Mouse (Mus musculus) c-Kit-positive CD71-negative TER-119-negative erythroid progenitor cells, embryonic 14.5 days (primary cell): ENCODE measurements around the gene Smu1.
"Not testable (repeated sequence)": the region's sequence is repeated elsewhere in the genome, so short reads cannot be mapped to it uniquely, and the experiment has no call there.

Source experiments
- DNase-seq: peaks from one replicate; pipeline ENCODE4 v3.0.0-alpha.2; 2013; ENCODE audit warnings: low read depth

Gene Smu1

DNA sequence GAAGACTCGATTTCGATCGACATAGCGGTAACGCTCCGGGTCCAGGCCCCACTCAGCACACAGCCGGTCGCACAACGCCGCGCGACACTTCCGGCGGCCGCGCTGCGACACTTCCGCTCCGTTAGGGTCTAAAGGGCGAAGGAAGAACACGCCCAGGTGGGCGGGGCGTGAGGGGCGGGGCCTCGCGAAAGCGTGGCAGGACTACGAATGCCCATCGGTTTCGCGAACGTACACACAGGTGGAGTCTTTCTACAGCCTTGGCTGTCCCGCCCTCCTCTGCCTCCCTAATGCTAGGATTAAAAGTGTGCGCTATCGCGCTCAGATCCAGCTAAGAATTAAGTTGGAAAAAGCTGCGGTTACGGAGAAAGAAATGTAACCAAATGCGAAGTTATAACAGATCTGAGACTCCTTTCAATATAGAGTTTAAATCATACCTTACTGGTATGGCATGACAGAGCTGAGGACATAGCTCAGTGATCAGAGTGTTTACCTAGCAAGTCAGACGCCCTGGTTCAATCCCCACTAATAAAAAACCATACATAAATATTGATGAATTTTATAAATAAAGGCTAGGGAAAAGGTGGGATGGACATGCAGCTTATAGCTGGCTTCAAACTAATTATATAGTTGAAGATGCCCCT, at the start of gene Smu1:
TSS of gene Smu1 (minus strand) at position 144 of the 641 bp plus-strand sequence.
- DNase-seq: peak; percentile 98

DNA sequence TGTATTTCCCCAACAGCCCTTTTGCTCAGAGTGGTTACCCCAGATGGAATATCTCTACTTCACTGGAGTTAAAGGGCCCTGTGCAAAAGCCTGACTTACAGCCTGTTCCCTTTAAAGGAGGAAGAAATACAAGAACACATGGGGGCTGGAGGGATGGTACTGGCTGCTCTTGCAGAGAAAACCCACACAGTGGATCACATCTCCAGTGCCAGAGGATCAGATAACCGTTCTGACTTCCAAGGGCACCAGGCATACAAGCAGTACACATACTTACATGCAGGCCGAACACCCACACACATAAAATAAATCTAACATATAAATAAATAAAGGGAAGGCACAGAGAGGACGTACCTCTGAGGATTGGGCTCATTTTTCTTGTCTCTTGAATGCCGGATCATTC, 49.7 kb upstream of the Smu1 start:
- no peak for DNase-seq

DNA sequence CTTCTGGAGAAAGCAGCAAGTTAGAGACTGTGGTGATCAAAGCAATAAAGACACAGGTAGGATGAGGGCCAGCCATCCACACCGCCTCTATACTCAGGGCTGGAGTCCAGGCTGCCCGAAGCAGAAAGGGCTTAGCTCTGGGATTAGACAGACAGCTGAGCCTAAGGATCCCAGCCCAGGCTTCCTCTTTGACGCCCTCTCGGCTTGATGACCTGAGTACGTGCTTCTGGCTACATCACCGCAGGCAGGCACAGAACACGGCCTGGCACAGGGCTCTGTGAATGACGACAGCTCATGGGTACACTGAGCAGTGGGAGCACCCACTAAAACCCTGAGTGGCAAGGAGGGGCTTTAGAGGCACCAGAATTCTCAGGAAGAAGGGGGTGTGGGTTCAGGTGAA, 47.7 kb upstream of the Smu1 start:
- DNase-seq: no peak

DNA sequence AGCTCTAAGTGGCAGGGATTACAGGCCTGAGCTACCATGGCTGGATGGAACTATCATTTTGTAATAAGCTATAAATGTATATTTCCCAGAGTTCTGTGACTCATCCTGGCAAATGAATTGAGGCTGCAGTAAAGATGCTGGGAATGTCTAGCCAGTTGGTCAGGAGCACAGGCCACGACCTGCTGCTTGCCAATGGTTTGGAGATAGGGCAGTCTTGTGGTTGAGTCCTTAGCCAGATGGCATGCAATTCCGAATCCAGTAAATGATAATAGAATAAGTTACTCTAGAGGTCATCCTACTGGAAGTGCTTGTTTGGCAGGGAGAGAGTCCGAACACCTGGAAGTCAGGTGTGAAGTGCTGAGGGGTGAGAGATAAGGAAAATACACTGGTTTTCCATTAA, 45.1 kb upstream of the Smu1 start:
- no peak for DNase-seq

DNA sequence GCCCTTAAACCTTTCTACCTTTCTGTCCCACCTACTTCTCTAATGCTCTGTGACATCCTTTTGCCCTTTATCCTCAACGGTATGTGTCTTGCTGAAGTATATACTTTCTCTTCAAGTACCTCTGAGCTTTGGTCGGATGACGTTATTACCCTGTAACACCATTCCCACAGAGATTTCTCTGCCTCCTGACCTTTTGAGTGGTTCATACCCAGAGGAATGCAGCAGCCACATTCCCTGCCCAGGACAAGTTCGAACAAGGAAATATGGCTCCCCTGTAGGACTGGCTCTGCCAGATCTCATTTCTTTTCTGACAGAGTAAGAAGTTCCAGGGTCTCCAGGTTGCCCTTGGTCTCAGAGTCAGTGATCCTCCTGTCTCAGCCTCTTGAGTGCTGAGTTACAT, 44.2 kb upstream of the Smu1 start:
- no peak for DNase-seq

DNA sequence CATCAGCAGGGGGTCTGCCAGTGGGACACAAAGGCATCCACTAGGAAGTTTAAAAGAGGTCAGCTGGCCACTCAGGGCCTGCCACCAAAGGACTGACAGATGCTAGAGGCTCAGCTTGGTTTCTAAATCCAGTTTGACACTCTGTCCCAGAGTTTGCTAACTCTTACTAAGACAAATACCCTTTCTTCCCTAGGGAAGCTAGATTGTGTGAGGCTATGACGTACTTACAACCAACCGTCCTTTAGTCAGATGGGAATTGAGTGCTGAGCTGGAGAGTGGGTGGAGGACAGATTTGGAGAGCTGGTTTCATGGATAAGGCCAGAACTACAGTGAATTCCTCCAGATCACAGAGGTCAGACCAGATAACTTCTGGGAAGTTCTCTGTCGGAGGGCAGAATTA, 43.1 kb upstream of the Smu1 start:
- no peak for DNase-seq

DNA sequence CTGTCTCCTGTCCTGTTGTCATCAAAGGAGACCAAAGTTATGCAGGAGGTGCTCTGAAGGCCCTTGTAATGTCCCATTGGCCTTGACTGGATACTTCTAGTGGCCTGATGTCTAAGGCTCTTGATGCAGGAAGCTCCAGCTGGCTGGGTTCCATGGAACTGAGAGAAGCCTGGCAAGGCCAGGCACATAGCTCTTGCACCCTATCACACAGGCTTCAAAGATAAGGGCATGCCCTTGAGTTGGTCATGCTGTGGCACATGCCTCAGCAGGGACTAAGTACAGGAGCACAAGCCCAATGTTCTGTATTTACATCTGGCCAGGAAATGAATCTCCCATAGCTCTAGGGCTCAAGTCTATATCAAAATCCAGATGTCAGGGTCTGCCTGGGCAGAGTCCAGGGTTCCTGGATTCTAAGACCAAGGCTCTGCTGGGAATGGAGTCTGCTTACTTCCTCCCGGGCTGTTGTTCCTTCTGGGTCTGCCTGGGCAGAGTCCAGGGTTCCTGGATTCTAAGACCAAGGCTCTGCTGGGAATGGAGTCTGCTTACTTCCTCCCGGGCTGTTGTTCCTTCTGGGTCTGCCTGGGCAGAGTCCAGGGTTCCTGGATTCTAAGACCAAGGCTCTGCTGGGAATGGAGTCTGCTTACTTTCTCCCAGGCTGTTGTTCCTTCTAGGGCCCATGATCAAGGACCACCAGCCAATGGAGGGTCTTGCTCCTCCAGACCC, 41.3 kb upstream of the Smu1 start:
- not testable (repeated sequence) for DNase-seq

DNA sequence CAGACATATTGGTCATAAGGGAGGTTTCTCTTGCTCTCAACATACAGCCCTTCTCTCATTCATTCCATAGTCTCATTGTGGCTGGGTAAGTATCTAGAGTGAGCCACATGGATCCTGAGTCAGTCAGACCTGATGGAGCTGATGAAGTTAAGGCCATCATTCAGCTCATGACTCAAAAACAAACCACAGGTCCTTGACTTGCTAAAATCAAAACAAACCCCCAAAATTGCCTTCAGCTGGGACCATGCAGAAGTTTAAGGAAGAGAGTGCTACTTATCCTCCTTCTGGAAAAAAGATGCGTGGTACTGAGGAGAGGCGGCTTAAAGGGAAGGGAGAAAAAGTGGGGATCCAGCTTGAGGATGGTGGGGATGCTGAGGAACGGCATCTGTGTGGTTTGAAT, 38.0 kb upstream of the Smu1 start:
- DNase-seq: no peak

DNA sequence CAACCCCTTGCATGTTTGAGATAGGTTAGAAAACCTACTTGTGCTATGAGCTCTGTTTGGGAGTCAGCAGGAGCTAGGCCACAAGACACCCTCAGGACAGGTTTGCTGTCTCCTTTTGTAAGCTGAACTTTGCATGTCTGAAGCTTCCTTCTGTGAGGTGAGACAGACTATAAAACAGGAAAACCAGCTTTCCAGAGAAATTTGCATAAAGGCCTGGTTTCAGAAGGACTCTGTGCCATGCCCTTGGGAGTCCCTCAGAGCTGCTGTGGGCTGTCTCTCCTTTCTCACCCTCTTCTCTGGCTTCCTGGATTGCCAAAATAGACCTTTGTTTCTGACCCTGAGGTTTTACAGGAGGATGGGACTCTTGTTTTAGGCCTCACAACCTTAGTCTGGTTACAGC, 36.6 kb upstream of the Smu1 start:
- DNase-seq: no peak

DNA sequence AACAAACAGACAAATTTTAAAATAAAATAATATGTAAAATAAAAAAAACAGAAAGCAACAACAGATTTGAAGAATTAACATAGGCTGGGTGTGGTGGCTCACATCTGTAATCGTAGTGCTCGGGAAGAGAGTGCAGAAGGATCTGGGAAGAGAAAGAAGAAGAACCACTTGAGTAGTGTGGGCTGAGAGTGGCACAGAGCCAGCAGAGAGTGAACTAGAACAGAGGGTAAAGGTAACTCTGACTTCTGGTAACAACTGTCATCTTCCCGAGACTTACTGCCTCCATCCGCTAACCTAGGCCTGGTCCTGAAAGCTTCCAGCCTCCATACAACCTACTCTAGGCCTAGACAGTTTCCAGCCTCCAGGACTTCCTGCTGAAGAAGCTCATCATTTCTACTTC, 33.5 kb upstream of the Smu1 start:
- no peak for DNase-seq

DNA sequence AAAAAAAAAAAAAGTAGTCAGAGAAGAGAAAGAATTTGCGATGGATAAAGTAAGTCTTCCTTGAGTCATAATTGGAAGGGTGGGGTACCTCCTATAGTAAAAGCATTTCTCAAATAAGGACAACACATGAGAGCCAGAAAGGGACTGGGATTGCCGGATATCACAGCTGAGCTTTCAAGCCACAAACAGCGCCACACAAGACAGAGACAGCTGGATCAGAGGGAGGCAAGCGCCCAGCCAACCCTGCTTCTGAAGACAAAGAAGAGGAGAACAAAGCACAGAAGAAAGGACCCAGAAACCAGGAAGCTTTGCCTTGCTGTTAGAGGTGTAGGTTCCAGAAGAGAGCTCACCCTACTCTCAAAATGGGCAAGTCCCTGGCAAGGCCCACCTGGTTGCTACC, 28.9 kb upstream of the Smu1 start:
- no peak for DNase-seq

DNA sequence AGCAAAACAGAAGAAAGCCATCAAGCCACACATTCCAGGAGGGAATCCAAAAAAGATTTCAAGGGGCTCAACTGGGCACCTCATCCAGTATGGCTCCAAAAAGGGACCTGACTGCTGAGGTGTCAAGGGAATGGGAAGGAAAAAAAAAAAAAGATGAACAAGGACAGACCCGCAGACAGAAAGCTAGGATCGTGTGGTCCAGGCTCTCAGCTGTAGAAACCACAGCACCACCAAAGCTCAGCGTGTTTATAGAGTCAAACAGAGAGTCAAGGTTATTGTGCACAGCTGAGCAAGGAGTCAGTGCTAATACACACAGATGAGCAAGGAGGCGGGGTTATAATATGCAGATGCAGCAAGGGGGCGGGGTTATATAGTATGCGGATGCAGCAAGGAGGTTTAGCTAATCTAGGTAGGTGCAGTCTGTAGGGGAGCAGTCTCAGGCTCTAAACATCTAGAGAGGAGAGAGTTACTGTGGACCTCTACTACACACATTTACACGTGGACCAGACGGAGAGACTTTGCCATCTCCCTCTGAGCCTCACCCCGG, 28.0 kb upstream of the Smu1 start:
- DNase-seq: no peak

DNA sequence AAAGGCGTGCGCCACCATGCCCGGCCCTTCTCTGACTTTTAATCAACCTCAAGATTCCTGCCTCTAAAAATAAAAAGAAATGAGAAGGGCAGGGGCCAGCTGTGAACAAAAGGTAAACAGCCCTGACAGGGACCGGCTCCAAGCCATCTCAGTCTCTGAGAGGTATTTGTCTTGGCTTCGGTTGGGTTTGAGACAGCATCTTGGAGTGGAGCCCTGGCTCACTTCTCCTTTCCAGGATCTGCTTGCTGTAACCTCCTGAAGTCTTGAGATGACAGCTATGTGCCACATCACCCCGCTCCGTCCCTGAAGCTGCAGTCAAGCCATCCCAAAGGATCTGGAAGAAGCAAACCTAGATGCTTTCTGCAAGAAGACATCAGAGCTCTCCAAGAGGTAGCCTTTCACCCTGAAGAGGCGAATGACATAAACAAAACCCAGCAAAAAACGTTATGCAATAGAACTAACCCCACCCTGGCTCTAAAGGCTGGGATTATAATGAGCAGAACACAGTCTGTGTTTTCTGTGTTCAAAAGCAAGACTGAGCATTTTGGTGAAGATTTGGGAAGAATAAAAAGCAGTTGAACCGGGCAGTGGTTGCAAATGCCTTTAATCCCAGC, 26.9 kb upstream of the Smu1 start:
- DNase-seq: no peak

DNA sequence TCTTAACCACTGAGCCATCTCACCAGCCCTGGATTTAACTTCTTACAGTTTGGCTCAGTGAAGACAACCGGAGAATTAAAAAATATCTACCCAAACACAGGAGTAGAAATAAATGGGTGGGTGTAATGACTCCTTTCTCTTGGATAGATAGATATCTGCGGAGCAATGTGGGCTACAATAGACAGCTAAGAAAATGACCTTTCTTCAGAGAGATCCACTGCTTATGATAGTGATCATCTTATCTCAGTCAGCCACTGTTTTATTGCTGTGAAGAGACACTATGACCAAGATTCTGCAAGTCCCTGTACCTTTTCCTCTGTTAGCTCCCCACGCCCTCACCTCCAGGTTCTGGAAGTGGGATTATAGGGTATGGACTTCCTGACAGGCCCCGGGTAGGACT, 25.3 kb upstream of the Smu1 start:
- no peak for DNase-seq

DNA sequence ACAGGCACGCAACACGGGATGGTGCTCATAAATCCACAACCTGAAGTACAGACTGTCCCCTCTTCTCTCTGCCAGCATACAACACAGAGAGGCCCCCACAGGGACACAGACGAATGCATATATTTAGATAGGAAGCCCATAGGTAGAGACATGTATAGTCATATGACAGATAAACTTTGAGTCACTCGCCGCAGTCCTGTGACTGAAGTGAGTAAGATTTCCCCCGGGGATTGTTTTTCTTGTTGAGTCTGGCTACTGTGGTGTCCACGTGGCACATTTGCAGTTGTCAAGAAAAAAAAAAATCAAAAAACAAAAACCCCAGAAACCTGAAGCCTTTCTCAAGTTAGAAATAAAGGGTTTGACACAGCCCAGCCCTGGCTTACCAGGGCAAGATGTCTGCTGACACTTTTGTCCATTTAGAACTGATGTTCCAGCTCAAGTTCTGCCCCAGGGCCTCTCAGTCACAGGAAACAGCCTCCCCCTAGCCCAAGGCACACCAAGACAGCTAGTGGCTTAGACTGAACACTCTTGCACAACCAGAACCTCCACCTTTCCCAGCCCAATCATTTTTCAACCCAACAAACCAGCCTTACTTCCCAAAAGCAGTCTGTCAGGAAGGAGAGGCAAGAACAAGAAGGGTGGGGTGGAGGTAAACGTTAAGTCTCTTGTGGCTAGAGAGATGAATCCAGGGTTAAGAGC, 24.2 kb upstream of the Smu1 start:
- DNase-seq: peak; percentile 70

DNA sequence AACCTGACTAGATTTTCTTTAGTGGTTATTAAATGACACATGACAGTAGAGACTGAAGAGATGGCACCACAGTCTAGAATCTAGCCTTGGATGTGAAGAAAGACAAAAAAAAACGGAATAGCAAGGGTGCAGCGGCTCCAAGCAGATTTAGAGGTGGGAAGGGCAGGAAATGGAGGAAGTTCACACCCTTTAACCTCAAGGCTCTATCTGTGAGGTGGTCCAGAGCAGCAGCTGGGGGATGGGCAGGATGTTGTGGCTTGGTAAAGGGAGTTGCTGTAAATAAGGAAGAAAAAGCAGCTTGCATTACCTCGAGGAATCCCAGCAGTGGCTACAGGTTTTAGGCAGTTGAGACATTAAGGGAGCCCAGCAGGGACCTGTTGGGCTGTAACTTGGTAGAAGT, 23.4 kb upstream of the Smu1 start:
- DNase-seq: peak; percentile 82

DNA sequence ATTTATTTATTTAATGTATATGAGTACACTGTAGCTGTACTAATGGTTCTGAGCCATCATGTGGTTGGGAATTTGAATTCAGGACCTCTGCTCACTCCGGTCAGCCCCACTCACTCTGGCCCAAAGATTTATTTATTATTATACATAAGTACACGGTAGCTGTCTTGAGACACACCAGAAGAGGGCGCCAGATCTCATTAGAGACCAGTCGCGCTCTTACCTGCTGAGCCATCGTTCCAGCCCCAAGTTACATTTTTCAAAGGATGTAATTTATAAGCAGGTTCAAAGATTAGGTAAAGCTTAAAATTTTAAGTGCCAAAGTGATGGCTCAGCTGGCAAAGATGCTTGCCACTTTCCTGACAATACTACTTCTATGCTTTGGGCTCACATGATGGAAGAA, 20.9 kb upstream of the Smu1 start:
- no peak for DNase-seq

DNA sequence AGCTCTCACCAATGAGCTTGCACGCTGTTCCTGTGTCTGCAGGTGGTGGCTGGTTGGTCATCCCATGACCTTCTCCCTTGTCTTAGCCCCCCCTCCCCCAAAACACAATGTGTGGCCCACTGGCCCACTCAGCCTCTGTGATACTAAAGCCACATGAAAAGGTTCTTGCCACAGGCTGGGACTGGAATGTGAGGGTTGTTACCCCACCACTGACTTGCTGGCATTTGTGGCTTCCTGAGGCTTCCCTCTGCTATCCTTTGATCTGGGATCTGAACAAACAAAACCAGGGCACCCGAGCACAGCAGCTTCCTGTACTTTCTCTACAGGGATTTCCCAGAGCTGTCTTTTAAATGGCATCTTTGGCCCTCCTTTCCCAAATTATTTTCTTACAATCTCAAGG, 19.4 kb upstream of the Smu1 start:
- DNase-seq: no peak

DNA sequence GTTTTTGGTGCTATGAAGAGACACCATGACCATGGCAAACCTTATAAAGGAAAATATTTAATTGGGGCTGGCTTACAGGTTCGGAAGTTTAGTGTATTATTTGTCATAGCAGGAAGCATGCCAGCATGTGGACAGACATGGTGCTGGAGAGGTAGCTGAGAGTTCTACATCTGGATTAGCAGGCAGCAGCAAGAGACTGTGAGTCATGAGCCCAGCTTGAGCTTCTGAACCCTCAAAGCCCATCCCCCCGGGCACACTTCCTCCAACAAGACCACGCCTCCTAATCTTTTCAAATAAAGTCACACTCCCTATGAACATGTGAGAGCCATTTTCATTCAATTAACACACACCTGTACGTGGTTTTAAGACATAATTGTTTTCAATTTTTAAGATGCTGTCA, 18.7 kb upstream of the Smu1 start:
- DNase-seq: peak; percentile 64

DNA sequence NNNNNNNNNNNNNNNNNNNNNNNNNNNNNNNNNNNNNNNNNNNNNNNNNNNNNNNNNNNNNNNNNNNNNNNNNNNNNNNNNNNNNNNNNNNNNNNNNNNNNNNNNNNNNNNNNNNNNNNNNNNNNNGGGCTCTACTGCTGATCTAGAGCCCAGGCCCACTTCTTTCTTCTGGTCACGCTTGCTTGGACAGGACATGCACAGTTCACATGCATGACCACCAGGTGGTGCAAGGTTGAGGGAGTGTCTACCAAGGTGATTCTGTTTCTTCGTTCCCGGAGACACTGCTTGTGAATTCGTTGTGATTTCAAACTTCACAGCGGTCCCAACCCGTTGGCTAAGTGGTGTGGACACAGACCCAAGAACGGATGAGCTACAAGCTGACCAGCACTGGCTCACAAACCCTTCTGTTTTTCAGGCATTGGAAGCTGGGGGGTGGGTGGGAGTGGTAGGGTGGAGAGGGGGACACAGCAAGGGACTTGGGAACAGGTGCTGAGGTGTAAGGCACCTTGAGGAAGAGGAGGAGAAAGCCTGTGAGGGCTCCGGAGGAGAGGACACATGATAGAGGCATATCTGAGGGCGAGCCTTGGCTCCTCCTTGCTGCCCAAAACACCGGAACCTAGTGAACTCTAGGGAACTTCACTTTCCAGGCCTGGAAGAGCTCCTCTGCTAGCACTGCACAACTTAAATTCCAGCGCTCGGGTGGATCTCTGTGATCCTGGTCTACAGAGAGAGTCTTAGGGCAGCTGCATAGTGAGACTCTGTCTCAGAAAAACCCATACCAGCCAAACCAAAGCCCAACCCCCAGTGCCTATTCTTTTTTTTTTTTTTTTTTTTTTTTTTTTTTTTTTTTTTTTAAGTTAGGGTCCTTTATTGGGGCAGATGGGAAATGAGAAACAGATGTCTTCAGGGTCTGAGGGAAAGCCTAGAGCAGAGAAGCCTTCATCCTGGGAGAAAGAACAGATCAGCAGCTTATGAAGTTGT, 16.8 kb upstream of the Smu1 start:
- peak; percentile 81 for DNase-seq

DNA sequence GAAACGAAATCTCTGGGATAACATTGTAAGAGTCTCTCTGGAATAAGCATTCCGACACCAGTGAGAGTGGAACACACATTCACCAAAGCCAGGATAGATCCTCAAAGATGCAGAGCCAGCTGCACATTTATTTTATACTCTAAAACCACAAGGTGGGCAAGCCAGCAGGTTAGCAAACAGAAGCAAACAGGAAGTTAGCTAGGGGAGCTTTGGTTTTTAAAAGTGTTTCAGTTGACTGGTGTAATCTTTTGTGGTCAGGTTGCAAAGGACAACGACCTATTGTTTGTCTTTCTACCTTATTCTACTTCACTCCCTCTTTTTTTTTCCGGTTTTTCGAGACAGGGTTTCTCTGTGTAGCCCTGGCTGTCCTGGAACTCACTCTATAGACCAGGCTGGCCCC, 2.2 kb upstream of the Smu1 start:
- no peak for DNase-seq
